20 mouse cellular contexts compared by ENCODE assay signal in genomic region chr9:44250445-44250844, GRCm38 (mm10). TPM values are rescaled to one million over a fixed set of nuclear protein-coding genes. Genes with fewer than 3 reads are reported as not detected.
A peak's percentile ranks its signal among the peaks of the same experiment; 100 is the strongest.
DNase-seq lines count a peak whose midpoint lies in the region; ATAC-seq and TF ChIP-seq lines count a peak whose summit lies in the region.
"Had no signal": no experiment of that assay in that cellular context is flagged by ENCODE, and none has a peak within 500 bp of the region (broad histone marks: within the 10 kb centered on the region; RNA-seq: fewer than 3 reads in every experiment).

No protein-coding gene starts in this region.

- no peak for DNase-seq in heart, postnatal 25 days (ENCODE audit: low spot score)
- peak; percentile 40 for DNase-seq in layer of hippocampus, adult 11-12 months (ENCODE audit: low spot score)
- no peak for DNase-seq in layer of hippocampus, postnatal 14 days (ENCODE audit: low spot score in 2 of 2)
- DNase-seq in MEL (ENCODE audit: low read depth, low spot score): peak; percentile 67
- DNase-seq in lung, postnatal 10 days: no peak
- DNase-seq in yolk sac, embryonic 10.5 days (ENCODE audit: low spot score): no peak
- DNase-seq: adrenal gland, postnatal 10 days; B cell, adult 2 months; cerebellum, postnatal 14 days; gastrocnemius, postnatal 14 days; lung, adult 18-20 months; right cerebral cortex, postnatal 4 days had no signal

- H3K9ac ChIP-seq in heart, embryonic 13.5 days: 0 out of 2 replicates have a peak overlapping the region, but pooled peaks have one; percentile 19
- no peak overlapping the region for H3K9ac ChIP-seq in MEL (ENCODE audit: control insufficient read depth, low read depth, low read length, poor library complexity, severe bottlenecking)
- peak overlapping the region; percentile 50 for H3K9ac ChIP-seq in intestine, embryonic 16.5 days (ENCODE audit: low read depth, low read length)
- H3K9ac ChIP-seq: embryonic facial prominence, embryonic 12.5 days; limb, embryonic 13.5 days had no signal

- 48% methylated on average over 4 of the region's 4 CpGs for WGBS in heart, embryonic 13.5 days
- 68% methylated on average over 4 of the region's 4 CpGs for WGBS in intestine, embryonic 16.5 days

- H3K4me2 ChIP-seq in heart, embryonic 13.5 days: no peak overlapping the region
- peak overlapping the region; percentile 44 for H3K4me2 ChIP-seq in intestine, embryonic 16.5 days (ENCODE audit: low read depth, low read length)
- H3K4me2 ChIP-seq: limb, embryonic 13.5 days had no signal

- no peaks in the 10 kb centered on the region for H3K36me3 ChIP-seq in heart, embryonic 13.5 days
- peaks cover 0 to 7% of the 10 kb centered on the region in 2 experiments; a peak in 2 of 4 replicates for H3K36me3 ChIP-seq in MEL (ENCODE audit: control insufficient read depth in 1 of 2, insufficient read depth in 2 of 2, low read length in 2 of 2)
- H3K36me3 ChIP-seq in intestine, embryonic 16.5 days (ENCODE audit: control insufficient read depth, insufficient read depth, low read length): no peaks in the 10 kb centered on the region
- H3K36me3 ChIP-seq: embryonic facial prominence, embryonic 12.5 days; heart, embryonic 12.5 days; limb, embryonic 13.5 days had no signal

- no peak for TF ChIP-seq POLR2A in MEL (IDR thresholded peaks at IDR 0.05; ENCODE audit: control insufficient read depth in 1 of 2, insufficient read depth in 1 of 2, low read depth in 1 of 2, low read length in 2 of 2, poor library complexity in 1 of 2)

- TF ChIP-seq CTCF in MEL (IDR thresholded peaks at IDR 0.05 in 2 of 3, conservative IDR thresholded peaks at IDR 0.05 in 1 of 3; ENCODE audit: control insufficient read depth in 1 of 3, insufficient read depth in 1 of 3, low read depth in 2 of 3, low read length in 3 of 3, poor library complexity in 1 of 3, severe bottlenecking in 1 of 3): no peak

- H3K4me3 ChIP-seq in heart, embryonic 13.5 days: no peak overlapping the region
- no peak overlapping the region for H3K4me3 ChIP-seq in MEL (ENCODE audit: control insufficient read depth in 1 of 2, insufficient read depth in 1 of 2, low read depth in 2 of 2, low read length in 2 of 2)
- H3K4me3 ChIP-seq in intestine, embryonic 16.5 days (ENCODE audit: low read length): peak overlapping the region; percentile 41
- H3K4me3 ChIP-seq: embryonic facial prominence, embryonic 12.5 days; left cerebral cortex, adult 2 months; limb, embryonic 13.5 days; myocyte had no signal

- no peaks in the 10 kb centered on the region for H3K9me3 ChIP-seq in heart, embryonic 13.5 days
- no peaks in the 10 kb centered on the region for H3K9me3 ChIP-seq in MEL (replicated peaks; ENCODE audit: insufficient read depth, low read length)
- H3K9me3 ChIP-seq in intestine, embryonic 16.5 days (ENCODE audit: control insufficient read depth, low read length): no peaks in the 10 kb centered on the region
- H3K9me3 ChIP-seq: embryonic facial prominence, embryonic 12.5 days; heart, embryonic 12.5 days; limb, embryonic 13.5 days had no signal

- no peak for ATAC-seq in heart, embryonic 13.5 days (ENCODE audit: extremely low read depth, insufficient number of reproducible peaks, low FRiP score, low TSS enrichment)
- ATAC-seq in intestine, embryonic 16.5 days: no peak

- H3K27ac ChIP-seq in heart, embryonic 13.5 days (replicated peaks): no peak overlapping the region
- no peak overlapping the region for H3K27ac ChIP-seq in MEL (ENCODE audit: control insufficient read depth, low read depth, low read length)
- no peak overlapping the region for H3K27ac ChIP-seq in intestine, embryonic 16.5 days (ENCODE audit: low read length)
- H3K27ac ChIP-seq: embryonic facial prominence, embryonic 12.5 days; left cerebral cortex, adult 2 months; limb, embryonic 13.5 days had no signal

- TF ChIP-seq EP300 in MEL (IDR thresholded peaks at IDR 0.05; ENCODE audit: low read depth in 1 of 2, low read length in 2 of 2): peak; percentile 31 to 65; a peak in 3 of 4 replicates

- peaks cover 43% of the 10 kb centered on the region for H3K27me3 ChIP-seq in heart, embryonic 13.5 days (replicated peaks)
- H3K27me3 ChIP-seq in MEL (ENCODE audit: control insufficient read depth in 1 of 2, insufficient read depth in 2 of 2, low read length in 2 of 2): no peaks in the 10 kb centered on the region
- no peaks in the 10 kb centered on the region for H3K27me3 ChIP-seq in intestine, embryonic 16.5 days (replicated peaks; ENCODE audit: control insufficient read depth, insufficient read depth, low read length)
- H3K27me3 ChIP-seq: embryonic facial prominence, embryonic 12.5 days; limb, embryonic 13.5 days had no signal

- intact Hi-C loops in heart, postnatal 25 days (cut with DNase I): no loop called here

- no peaks in the 10 kb centered on the region for H3K79me2 ChIP-seq in MEL (ENCODE audit: control insufficient read depth, insufficient read depth, low read length, poor library complexity)

- TF ChIP-seq RAD21 in MEL (IDR thresholded peaks at IDR 0.05; ENCODE audit: low read depth, low read length): no peak

- H3K4me1 ChIP-seq in heart, embryonic 13.5 days: peaks cover 26% of the 10 kb centered on the region
- peaks cover 0 to 11% of the 10 kb centered on the region in 2 experiments; a peak in 2 of 4 replicates for H3K4me1 ChIP-seq in MEL (ENCODE audit: control insufficient read depth in 1 of 2, insufficient read depth in 2 of 2, low read length in 2 of 2)
- H3K4me1 ChIP-seq in intestine, embryonic 16.5 days (ENCODE audit: control insufficient read depth, insufficient read depth, low read length): peaks cover 16% of the 10 kb centered on the region

TF ChIP-seq in MEL, 35 proteins besides CTCF, POLR2A, EP300 and RAD21 (continues in another document):
- TF ChIP-seq SMC3 (IDR thresholded peaks at IDR 0.05; ENCODE audit: low read depth, low read length): no peak
- no peak for TF ChIP-seq ELF1 (IDR thresholded peaks at IDR 0.05; ENCODE audit: low read depth, low read length)
- TF ChIP-seq ZKSCAN1 (IDR thresholded peaks at IDR 0.05; ENCODE audit: low read depth, low read length): no peak
- no peak for TF ChIP-seq ZMIZ1 (IDR thresholded peaks at IDR 0.05; ENCODE audit: low read depth, low read length)
- TF ChIP-seq ZNF384 (IDR thresholded peaks at IDR 0.05; ENCODE audit: low read depth, low read length): no peak
- TF ChIP-seq MAX (IDR thresholded peaks at IDR 0.05; ENCODE audit: low read length): no peak
- no peak for TF ChIP-seq POLR2AphosphoS5 (IDR thresholded peaks at IDR 0.05; ENCODE audit: borderline replicate concordance, low read depth, low read length)
- no peak for TF ChIP-seq POLR2AphosphoS2 (IDR thresholded peaks at IDR 0.05; ENCODE audit: low read length)
- TF ChIP-seq TBP (IDR thresholded peaks at IDR 0.05; ENCODE audit: low read depth, low read length): no peak
- peak; percentile 69; the same call in 1 of the 2 replicates for TF ChIP-seq RCOR1 (IDR thresholded peaks at IDR 0.05; ENCODE audit: low read depth, low read length)
- no peak for TF ChIP-seq CHD2 (IDR thresholded peaks at IDR 0.05; ENCODE audit: low read length)
- no peak for TF ChIP-seq MYB (IDR thresholded peaks at IDR 0.05; ENCODE audit: low read depth, low read length)
- no peak for TF ChIP-seq USF1 (IDR thresholded peaks at IDR 0.05; ENCODE audit: low read depth, low read length)

RNA-seq across cellular contexts. Expression of gene Pdzd3, which starts 0.8 kb away (rescaled TPM):
- polyA plus RNA-seq in heart, embryonic 13.5 days (2015; fragmentation: Nextera tagmentation; extraction: Ambion mirVana): 0.12 TPM in 1 of 2 replicates, not detected in the other
- total RNA-seq in heart, postnatal 25 days (2021): 1 to 10 TPM; 4.3 to 4.4 TPM
- total RNA-seq in layer of hippocampus, postnatal 14 days (2021): 1 to 10 TPM in 1 of 2 experiments, under 1 TPM in 1; 0.88 to 1.0 TPM
- total RNA-seq in MEL (2012; rRNA removed): not detected in 2 replicates
- under 1 TPM in 1 of 2 experiments, not detected in 1; 0.06 TPM for polyA plus RNA-seq in MEL (2012; ENCODE audit: insufficient read depth in 1 of 2, insufficient read length in 2 of 2, low read depth in 1 of 2, low replicate concordance in 2 of 2, missing spikeins in 1 of 2)
- polyA plus RNA-seq in intestine, embryonic 16.5 days (2015; fragmentation: Nextera tagmentation; extraction: Ambion mirVana): 22.2 and 28.5 TPM in 2 replicates
- polyA plus RNA-seq: heart, embryonic 12.5 days had no signal

RNA-seq across cellular contexts. Expression of gene Ccdc153, which starts 10.0 kb away (rescaled TPM):
- not detected in 2 replicates for polyA plus RNA-seq in heart, embryonic 13.5 days (2015; fragmentation: Nextera tagmentation; extraction: Ambion mirVana)
- not detected for total RNA-seq in heart, postnatal 25 days (2021)
- 1 to 10 TPM; 4.5 to 8.4 TPM for total RNA-seq in layer of hippocampus, postnatal 14 days (2021)
- not detected in 2 replicates for total RNA-seq in MEL (2012; rRNA removed)
- not detected for polyA plus RNA-seq in MEL (2012; ENCODE audit: insufficient read depth in 1 of 2, insufficient read length in 2 of 2, low read depth in 1 of 2, low replicate concordance in 2 of 2, missing spikeins in 1 of 2)
- polyA plus RNA-seq in intestine, embryonic 16.5 days (2015; fragmentation: Nextera tagmentation; extraction: Ambion mirVana): not detected in 2 replicates
- total RNA-seq: ES-E14; gastrocnemius, postnatal 14 days had no signal
- polyA plus RNA-seq: embryonic facial prominence, embryonic 12.5 days; heart, embryonic 12.5 days; limb, embryonic 13.5 days; myocyte had no signal

RNA-seq across cellular contexts. Expression of gene Cbl, which starts 16.6 kb away (rescaled TPM):
- 10.4 and 11.9 TPM in 2 replicates for polyA plus RNA-seq in heart, embryonic 13.5 days (2015; fragmentation: Nextera tagmentation; extraction: Ambion mirVana)
- 10 to 100 TPM; 18.6 to 22.4 TPM for total RNA-seq in heart, postnatal 25 days (2021)
- total RNA-seq in layer of hippocampus, postnatal 14 days (2021): 10 to 100 TPM; 58.1 to 62.7 TPM
- 9.1 and 14.9 TPM in 2 replicates for total RNA-seq in MEL (2012; rRNA removed)
- polyA plus RNA-seq in MEL (2012; ENCODE audit: insufficient read depth in 1 of 2, insufficient read length in 2 of 2, low read depth in 1 of 2, low replicate concordance in 2 of 2, missing spikeins in 1 of 2): 10 to 100 TPM; 36.8 to 41.1 TPM
- polyA plus RNA-seq in intestine, embryonic 16.5 days (2015; fragmentation: Nextera tagmentation; extraction: Ambion mirVana): 10.9 and 11.2 TPM in 2 replicates

RNA-seq across cellular contexts. Expression of gene Nlrx1, which starts 18.0 kb away (rescaled TPM):
- 5.6 and 5.9 TPM in 2 replicates for polyA plus RNA-seq in heart, embryonic 13.5 days (2015; fragmentation: Nextera tagmentation; extraction: Ambion mirVana)
- 10 to 100 TPM; 19.4 to 20.7 TPM for total RNA-seq in heart, postnatal 25 days (2021)
- 10 to 100 TPM in 1 of 2 experiments, 1 to 10 TPM in 1; 10.0 to 12.2 TPM for total RNA-seq in layer of hippocampus, postnatal 14 days (2021)
- 1.2 and 1.5 TPM in 2 replicates for total RNA-seq in MEL (2012; rRNA removed)
- 1 to 10 TPM in 1 of 2 experiments, not detected in 1; 7.0 TPM for polyA plus RNA-seq in MEL (2012; ENCODE audit: insufficient read depth in 1 of 2, insufficient read length in 2 of 2, low read depth in 1 of 2, low replicate concordance in 2 of 2, missing spikeins in 1 of 2)
- 5.4 and 5.5 TPM in 2 replicates for polyA plus RNA-seq in intestine, embryonic 16.5 days (2015; fragmentation: Nextera tagmentation; extraction: Ambion mirVana)

RNA-seq across cellular contexts. Expression of gene Abcg4, which starts 38.0 kb away (rescaled TPM):
- 2.1 and 3.5 TPM in 2 replicates for polyA plus RNA-seq in heart, embryonic 13.5 days (2015; fragmentation: Nextera tagmentation; extraction: Ambion mirVana)
- under 1 TPM; 0.34 to 0.42 TPM for total RNA-seq in heart, postnatal 25 days (2021)
- 10 to 100 TPM; 69.3 to 75.8 TPM for total RNA-seq in layer of hippocampus, postnatal 14 days (2021)
- 2.5 and 4.1 TPM in 2 replicates for total RNA-seq in MEL (2012; rRNA removed)
- 10 to 100 TPM in 1 of 2 experiments, not detected in 1; 17.1 TPM for polyA plus RNA-seq in MEL (2012; ENCODE audit: insufficient read depth in 1 of 2, insufficient read length in 2 of 2, low read depth in 1 of 2, low replicate concordance in 2 of 2, missing spikeins in 1 of 2)
- 2.6 and 3.0 TPM in 2 replicates for polyA plus RNA-seq in intestine, embryonic 16.5 days (2015; fragmentation: Nextera tagmentation; extraction: Ambion mirVana)

Comparison
In these comparisons a context has a peak if more than half of its experiments do, and no peak if none do; other contexts are left out.
1. DNase-seq: peak in layer of hippocampus, adult 11-12 months (single experiment) and MEL (single experiment); none in heart, postnatal 25 days (single experiment), layer of hippocampus, postnatal 14 days (0 of 2), lung, postnatal 10 days (single experiment) and yolk sac, embryonic 10.5 days (single experiment).